Mouse (Mus musculus) forebrain, embryonic 13.5 days (tissue): ENCODE data around the gene Khdc3. TPM values are rescaled to one million over a fixed set of nuclear protein-coding genes. Genes with fewer than 3 reads are reported as not detected.
"Not testable (repeated sequence)": the region's sequence is repeated elsewhere in the genome, so short reads cannot be mapped to it uniquely, and the experiment has no call there.

ENCODE experiments used
- ATAC-seq: fragments of 200-750 bp; cut with Nextera tagmentation; 2 replicates; pipeline ENCODE4 v1.8.0; 2017
- H3K27ac ChIP-seq: fragments of 300-500 bp; sonication (generic); 2 replicates; pipeline ENCODE4 v1.5.1; 2015; ENCODE audit warnings: inconsistent platforms, mild to moderate bottlenecking, moderate library complexity
- H3K27me3 ChIP-seq: fragments of 300-500 bp; sonication (generic); 2 replicates; pipeline ENCODE4 v1.6.1; 2015; ENCODE audit warnings: mild to moderate bottlenecking, inconsistent platforms
- H3K36me3 ChIP-seq: fragments of 300-500 bp; sonication (generic); 2 replicates; pipeline ENCODE4 v1.6.1; 2015; ENCODE audit warnings: mild to moderate bottlenecking, inconsistent platforms; ENCODE audit not compliant: poor library complexity, severe bottlenecking
- H3K4me1 ChIP-seq: fragments of 300-500 bp; sonication (generic); 2 replicates; pipeline ENCODE4 v1.6.1; 2015; ENCODE audit warnings: inconsistent platforms
- H3K4me2 ChIP-seq: fragments of 300-500 bp; sonication (generic); 2 replicates; pipeline ENCODE4 v1.6.1; 2015; ENCODE audit warnings: inconsistent platforms, mild to moderate bottlenecking, moderate library complexity
- H3K4me3 ChIP-seq: fragments of 300-500 bp; sonication (generic); 2 replicates; pipeline ENCODE4 v1.5.1; 2015; ENCODE audit warnings: mild to moderate bottlenecking, inconsistent platforms
- H3K9ac ChIP-seq: fragments of 300-500 bp; sonication (generic); 2 replicates; pipeline ENCODE4 v1.6.1; 2015; ENCODE audit warnings: mild to moderate bottlenecking, inconsistent platforms
- H3K9me3 ChIP-seq: fragments of 300-500 bp; sonication (generic); replicated peaks from 2 replicates; pipeline ENCODE4 v1.6.1; 2016; ENCODE audit warnings: inconsistent platforms
- WGBS: fragments of 180-500 bp; shearing (Covaris S2); methylation state at CpG from one replicate; pipeline ENCODE4 v1.1.7; 2015; 5-methylcytosine and 5-hydroxymethylcytosine counted together
- polyA plus RNA-seq: library from polyadenylated mRNA; unstranded; fragments of >200 nt; fragmentation: Nextera tagmentation; extraction: Ambion mirVana; gene quantifications from 2 replicates; pipeline ENCODE4 v1.2.1, GENCODE M21; 2015

Khdc3 gene
- polyA plus RNA-seq, 1 experiment from 2014 or later, result not detected

DNA sequence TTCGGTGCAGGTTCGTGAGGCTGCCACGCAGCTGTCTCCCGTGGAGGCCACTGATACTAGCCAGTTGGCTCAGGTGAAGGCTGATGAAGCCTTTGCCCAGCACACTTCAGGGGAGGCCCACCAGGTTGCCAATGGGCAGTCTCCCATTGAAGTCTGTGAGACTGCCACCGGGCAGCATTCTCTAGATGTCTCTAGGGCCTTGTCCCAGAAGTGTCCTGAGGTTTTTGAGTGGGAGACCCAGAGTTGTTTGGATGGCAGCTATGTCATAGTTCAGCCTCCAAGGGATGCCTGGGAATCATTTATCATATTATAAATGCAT, 2.2 kb downstream of the Khdc3 start:
- no peaks in the 10 kb centered on the region for H3K9me3 ChIP-seq
- H3K9ac ChIP-seq, result peak overlapping the region; percentile 61; the same call in 1 of the 2 replicates
- ATAC-seq, result no peak; the same call in 1 of the 2 replicates
- H3K27ac ChIP-seq, result no peak overlapping the region
- peak overlapping the region; percentile 42 for H3K4me3 ChIP-seq
- peaks cover 67% of the 10 kb centered on the region for H3K27me3 ChIP-seq
- 36% methylated on average over 5 of the region's 5 CpGs for WGBS
- H3K4me1 ChIP-seq, result peaks cover 8% of the 10 kb centered on the region
- H3K36me3 ChIP-seq, result no peaks in the 10 kb centered on the region
- H3K4me2 ChIP-seq, result peak overlapping the region; percentile 79

DNA sequence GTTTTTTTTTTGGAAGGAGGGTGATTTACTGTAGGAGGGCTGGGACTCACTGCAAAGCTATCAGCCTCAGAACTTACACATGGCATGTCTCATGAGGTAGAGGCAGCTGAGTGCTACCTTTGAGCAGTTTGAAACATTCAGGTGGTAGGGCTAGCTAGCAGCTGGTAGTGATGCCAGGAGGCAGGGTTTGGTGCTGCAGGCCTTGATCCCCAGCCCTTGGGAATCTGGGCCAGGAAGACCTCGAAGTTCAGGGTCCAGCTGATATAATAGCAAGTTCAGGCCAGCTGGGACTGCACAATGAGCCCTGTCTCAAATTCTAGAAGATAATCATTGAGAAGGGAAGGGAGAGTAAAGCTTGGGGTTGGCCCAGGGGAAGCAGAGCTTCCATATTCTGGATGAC, 3.5 kb downstream of the Khdc3 start:
- Histone ChIP-seq H3K4me3 (no peak overlapping the region), H3K4me2 (no peak overlapping the region), H3K27me3 (peaks cover 68% of the 10 kb centered on the region), H3K27ac (no peak overlapping the region), H3K4me1 (peaks cover 8% of the 10 kb centered on the region), H3K36me3 (no peaks in the 10 kb centered on the region), H3K9me3 (no peaks in the 10 kb centered on the region), H3K9ac (no peak overlapping the region)
- ATAC-seq, result no peak
- WGBS, result 60% methylated on average over 1 of the region's 1 CpGs

DNA sequence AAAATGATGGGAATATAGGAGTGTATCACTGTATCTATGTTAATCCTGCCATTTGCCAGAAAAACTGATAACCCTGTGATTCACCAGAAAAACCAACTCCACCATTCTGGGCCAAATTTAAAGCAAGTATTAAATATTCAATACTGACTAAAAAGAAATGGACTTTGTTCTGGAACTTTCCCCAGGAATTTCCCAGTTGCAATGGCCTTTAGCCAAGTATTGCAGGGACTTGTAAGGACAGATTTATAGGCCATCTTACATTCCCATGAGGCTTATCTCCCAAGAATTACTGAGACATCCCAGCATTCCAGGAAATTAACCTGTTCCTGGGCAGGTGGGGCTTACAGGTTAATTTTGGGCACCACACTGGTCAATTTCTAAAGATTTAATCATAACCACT, 4.1 kb downstream of the Khdc3 start:
- ATAC-seq, result no peak
- Histone ChIP-seq H3K36me3 (no peaks in the 10 kb centered on the region), H3K9ac (no peak overlapping the region), H3K27me3 (peaks cover 68% of the 10 kb centered on the region), H3K4me2 (no peak overlapping the region), H3K27ac (no peak overlapping the region), H3K4me1 (peaks cover 8% of the 10 kb centered on the region), H3K9me3 (no peaks in the 10 kb centered on the region), H3K4me3 (no peak overlapping the region)

DNA sequence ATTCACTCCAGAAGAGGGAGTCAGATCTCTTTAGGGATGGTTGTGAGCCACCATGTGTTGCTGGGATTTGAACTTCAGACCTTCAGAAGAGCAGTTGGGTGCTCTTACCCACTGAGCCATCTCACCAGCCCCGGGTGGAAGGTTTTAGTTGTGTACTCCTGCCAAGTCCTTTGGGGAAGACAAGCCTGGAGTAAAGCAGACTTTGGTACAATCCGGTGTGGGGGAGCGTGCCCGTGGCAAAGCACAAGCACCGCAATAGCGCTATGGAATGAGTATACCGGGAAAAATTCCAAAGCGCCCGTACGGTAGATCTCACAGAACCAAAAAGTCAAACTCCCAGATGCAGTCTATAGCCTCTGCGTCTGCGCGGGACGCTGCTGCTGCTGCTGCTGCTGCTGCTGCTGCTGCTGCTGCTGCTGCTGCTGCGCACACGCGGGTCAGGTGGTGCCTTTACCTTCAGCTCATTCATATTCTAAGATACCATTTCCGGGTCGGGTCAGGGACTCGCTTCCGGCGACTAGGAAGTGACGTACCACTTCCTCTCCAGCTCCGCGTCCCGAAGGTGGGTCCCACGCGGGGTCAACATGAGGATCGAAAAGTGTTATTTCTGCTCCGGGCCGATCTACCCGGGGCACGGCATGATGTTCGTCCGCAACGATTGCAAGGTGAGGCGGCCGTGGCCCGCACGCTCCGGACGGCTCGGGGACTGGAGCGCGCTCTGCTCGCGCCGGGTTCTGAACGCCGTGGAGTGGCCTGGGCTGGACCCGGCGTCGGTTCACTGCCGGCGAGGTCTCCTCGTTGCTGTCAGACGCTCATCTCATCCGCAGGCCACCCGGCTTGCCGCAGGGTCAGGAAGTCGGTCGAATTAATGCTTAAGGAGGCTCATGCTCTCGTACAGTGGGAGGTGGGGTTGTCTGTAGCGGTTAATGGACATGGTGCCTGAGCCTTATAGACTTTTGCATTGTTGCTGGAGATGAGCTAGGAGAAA, 11.6 kb downstream of the Khdc3 start, which contains the start of gene Rsl24d1:
TSS of gene Rsl24d1 (plus strand) at position 508 of the 988 bp plus-strand sequence.
- WGBS, result under 1% methylated on average over 64 of the region's 64 CpGs
- peak; percentile 98 for ATAC-seq

DNA sequence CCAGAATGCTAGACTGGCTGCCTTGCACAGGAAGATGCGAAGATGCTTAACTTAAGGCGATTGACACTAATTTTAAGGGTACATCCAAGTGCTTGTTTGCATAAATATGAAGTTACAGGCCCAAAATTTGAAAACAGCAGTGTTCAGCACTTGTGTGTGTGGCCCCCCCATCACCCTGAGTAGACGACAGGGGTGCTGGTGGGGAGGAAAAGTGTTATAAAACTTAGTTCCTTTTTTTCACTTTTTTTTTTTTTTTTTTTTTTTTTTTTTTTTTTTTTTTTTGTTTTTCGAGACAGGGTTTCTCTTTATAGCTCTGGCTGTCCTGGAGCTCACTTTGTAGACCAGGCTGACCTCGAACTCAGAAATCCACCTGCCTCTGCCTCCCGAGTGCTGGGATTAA, 15.1 kb downstream of the Khdc3 start:
- WGBS, result 97% methylated on average over 5 of the region's 6 CpGs
- not testable (repeated sequence) for H3K9ac ChIP-seq, H3K4me2 ChIP-seq, H3K9me3 ChIP-seq, H3K27ac ChIP-seq, H3K27me3 ChIP-seq, H3K4me3 ChIP-seq, H3K4me1 ChIP-seq, ATAC-seq
- peaks cover 57% of the 10 kb centered on the region for H3K36me3 ChIP-seq

More for the DNA sequence above, 11.6 kb downstream of the Khdc3 start, which contains the start of gene Rsl24d1:
- 0 out of 2 replicates have a peak, but pooled peaks cover 3% of the 10 kb centered on the region for H3K27me3 ChIP-seq
- peaks cover 29% of the 10 kb centered on the region for H3K36me3 ChIP-seq
- peak within 1 kb of the TSS; percentile 68 for H3K4me2 ChIP-seq
- peak within 1 kb of the TSS; percentile 85 for H3K4me3 ChIP-seq
- peaks cover 7% of the 10 kb centered on the region for H3K4me1 ChIP-seq
- no peaks in the 10 kb centered on the region for H3K9me3 ChIP-seq
- peak within 1 kb of the TSS; percentile 66 for H3K27ac ChIP-seq
- H3K9ac ChIP-seq, result peak within 1 kb of the TSS; percentile 82

DNA sequence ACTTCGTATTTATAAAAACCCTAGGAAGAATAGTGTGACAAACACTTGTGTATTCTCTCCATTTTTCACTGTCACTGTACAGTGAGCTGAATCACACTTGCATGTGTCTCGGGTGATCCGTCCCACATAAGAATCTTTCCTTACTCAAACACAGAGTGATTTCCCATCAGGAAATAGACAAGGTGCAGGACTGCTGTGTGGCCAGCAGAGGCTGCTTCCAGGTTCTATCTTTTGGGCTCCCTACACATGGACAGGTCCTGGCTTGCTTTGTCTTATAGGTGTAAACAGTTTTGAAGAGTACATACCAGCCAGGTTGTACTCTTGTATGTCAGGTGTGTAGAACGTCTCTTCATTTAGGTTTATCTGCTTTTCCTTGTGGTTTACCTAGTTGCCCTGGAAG, 16.4 kb downstream of the Khdc3 start:
- no peaks in the 10 kb centered on the region for H3K9me3 ChIP-seq
- no peak for ATAC-seq
- no peak overlapping the region for H3K27ac ChIP-seq
- no peak overlapping the region for H3K9ac ChIP-seq
- 90% methylated on average over 4 of the region's 4 CpGs for WGBS
- H3K27me3 ChIP-seq, result no peaks in the 10 kb centered on the region
- H3K4me2 ChIP-seq, result no peak overlapping the region
- no peak overlapping the region for H3K4me3 ChIP-seq
- peaks cover 7% of the 10 kb centered on the region for H3K4me1 ChIP-seq
- peaks cover 65% of the 10 kb centered on the region for H3K36me3 ChIP-seq

DNA sequence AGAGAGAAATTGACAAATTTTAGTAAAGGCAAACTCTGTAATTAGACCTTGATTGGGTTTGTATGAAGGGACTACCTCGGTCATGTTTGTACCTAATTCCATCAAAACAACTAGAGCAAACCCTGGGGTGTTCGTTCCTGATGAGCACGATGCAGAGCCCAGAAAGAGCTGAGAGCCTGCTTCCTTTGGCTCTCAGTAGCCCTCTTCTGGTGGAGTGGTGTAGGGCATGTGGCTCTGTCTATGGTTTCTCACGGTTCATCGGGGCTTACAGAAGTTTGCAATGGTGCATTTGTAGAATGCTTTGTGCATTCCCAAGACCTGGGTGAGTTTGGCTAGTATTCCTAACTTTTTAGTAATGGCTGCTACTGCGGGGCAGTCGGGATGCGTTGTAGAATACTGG, 20.1 kb downstream of the Khdc3 start:
- Histone ChIP-seq H3K27me3 (no peaks in the 10 kb centered on the region), H3K4me1 (no peaks in the 10 kb centered on the region), H3K9me3 (no peaks in the 10 kb centered on the region), H3K4me2 (no peak overlapping the region), H3K4me3 (no peak overlapping the region), H3K36me3 (peaks cover 83% of the 10 kb centered on the region), H3K9ac (no peak overlapping the region), H3K27ac (no peak overlapping the region)
- ATAC-seq, result no peak
- WGBS, result 75% methylated on average over 8 of the region's 8 CpGs

DNA sequence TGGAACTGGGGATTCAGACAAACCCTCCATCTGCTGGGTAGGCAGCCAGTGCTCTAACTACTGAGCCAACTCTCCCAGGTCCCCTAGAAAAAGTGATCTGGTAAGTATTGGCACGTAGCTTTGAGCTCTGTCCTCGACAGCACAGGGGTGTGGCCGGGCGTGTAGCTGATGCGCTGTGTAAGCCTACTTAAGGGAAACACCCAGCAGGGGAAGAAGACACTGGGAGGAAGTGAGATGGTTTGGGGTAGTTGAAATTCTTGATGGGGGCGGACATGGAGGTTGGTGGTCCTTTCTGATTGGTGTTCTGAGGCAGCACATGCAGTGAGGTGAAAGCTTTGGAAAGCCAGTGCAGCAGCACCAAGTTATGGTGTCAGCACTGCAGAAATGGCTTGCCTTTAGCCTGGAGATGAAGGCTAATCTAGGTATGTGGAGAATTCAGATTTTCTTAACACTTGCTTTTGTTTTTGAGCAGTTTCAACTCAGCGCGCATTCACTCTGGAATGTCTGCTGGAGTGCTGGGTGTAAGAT, 23.5 kb downstream of the Khdc3 start:
- Histone ChIP-seq H3K9ac (no peak overlapping the region), H3K27me3 (no peaks in the 10 kb centered on the region), H3K27ac (no peak overlapping the region), H3K4me3 (no peak overlapping the region), H3K4me2 (no peak overlapping the region), H3K4me1 (no peaks in the 10 kb centered on the region), H3K9me3 (no peaks in the 10 kb centered on the region), H3K36me3 (peaks cover 93% of the 10 kb centered on the region)
- no peak for ATAC-seq
- WGBS, result 94% methylated on average over 8 of the region's 8 CpGs

DNA sequence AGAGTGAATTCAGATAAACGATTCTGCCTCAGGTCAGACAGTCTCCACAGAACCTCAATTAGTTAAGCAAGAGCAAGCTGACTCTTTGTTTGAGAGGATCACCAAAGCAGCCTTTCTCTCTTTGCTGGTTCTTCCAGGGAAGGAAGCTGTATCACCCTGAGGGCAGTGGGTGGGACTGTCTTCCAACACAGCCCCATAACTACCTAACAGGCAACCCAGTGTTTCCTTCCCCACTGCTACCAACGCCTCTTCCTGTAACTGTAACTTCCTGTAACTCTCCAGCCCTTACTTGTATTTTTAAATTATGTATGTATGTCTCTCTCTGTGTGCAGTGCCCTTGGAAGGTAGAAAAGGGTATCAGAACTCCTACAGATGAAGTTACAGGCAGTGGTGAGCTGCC, 25.8 kb downstream of the Khdc3 start:
- Histone ChIP-seq H3K27me3 (no peaks in the 10 kb centered on the region), H3K9ac (no peak overlapping the region), H3K4me1 (no peaks in the 10 kb centered on the region), H3K36me3 (peaks cover 74% of the 10 kb centered on the region), H3K27ac (no peak overlapping the region), H3K9me3 (no peaks in the 10 kb centered on the region), H3K4me2 (no peak overlapping the region), H3K4me3 (no peak overlapping the region)
- ATAC-seq, result no peak
- 90% methylated on average over 2 of the region's 2 CpGs for WGBS

DNA sequence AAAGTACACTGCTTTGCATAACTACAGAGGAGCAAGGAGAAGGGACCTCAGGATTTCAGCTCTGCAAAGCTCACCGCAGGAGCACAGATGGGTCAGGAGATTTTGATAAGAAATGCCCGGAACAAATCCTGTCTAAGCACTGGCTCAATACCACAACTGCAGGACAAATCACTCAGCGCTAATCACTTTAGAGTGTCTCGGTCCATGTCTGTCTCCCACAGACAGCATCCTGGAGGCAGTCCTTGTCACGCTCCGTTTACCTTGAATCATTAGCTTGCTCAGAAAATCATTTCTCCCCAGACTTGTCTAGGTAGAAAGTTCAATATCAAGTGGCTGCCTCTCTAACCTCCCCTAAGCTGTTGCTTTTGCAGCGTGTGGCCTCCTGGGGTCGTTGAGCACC, 28.2 kb downstream of the Khdc3 start:
- no peak for ATAC-seq
- Histone ChIP-seq H3K27me3 (no peaks in the 10 kb centered on the region), H3K4me1 (no peaks in the 10 kb centered on the region), H3K9ac (no peak overlapping the region), H3K27ac (no peak overlapping the region), H3K4me2 (no peak overlapping the region), H3K36me3 (peaks cover 58% of the 10 kb centered on the region), H3K4me3 (no peak overlapping the region), H3K9me3 (no peaks in the 10 kb centered on the region)
- WGBS, result 76% methylated on average over 8 of the region's 8 CpGs

DNA sequence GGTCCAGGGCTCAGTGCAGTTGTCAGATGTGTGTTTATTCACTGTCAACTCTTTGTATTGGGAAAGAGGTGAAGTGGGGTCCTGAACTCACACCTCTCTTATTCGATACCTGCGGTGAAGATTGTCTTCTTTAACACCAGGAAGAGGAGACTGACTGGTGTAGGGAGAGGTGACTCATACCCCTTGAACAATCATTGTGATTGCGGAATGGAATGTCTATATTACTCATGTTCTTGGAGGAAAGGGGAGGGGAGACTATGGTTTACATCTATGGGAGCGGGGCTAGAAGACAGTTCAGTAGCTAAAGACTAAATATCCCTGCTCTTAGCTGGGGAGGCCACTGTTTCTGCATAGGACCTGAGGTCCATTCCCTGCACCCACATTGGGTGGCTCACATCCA, 28.9 kb downstream of the Khdc3 start:
- no peak for ATAC-seq
- Histone ChIP-seq H3K36me3 (peaks cover 51% of the 10 kb centered on the region), H3K4me2 (no peak overlapping the region), H3K9ac (no peak overlapping the region), H3K4me1 (no peaks in the 10 kb centered on the region), H3K4me3 (no peak overlapping the region), H3K27me3 (no peaks in the 10 kb centered on the region), H3K27ac (no peak overlapping the region), H3K9me3 (no peaks in the 10 kb centered on the region)
- 96% methylated on average over 4 of the region's 4 CpGs for WGBS

DNA sequence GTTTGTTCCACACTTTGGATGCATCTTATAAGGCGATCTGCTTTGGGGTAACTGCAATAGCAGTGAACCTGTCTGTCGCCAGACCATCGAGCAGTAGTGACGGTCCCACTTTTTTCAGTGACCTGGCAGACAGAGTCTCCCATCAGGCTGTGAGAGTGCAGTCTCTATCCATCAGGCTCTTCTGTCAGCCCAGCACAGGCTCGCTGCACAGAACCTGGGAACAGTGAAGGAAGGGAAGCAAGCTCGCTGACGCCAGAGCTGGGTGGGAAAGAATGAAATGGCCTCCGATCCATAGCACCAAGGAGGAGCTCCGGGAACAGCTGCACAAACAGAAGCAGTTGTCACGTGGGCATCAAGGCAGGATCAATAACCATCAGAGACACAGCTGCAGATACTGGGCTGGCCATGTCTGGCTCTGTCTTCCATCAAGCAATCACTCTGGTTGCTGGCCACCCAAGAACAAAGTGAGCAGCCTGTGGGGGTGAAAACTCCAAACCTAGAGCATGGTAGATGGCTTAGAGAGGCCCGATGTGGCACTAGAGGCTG, 35.8 kb downstream of the Khdc3 start:
- H3K36me3 ChIP-seq, result 0 out of 2 replicates have a peak, but pooled peaks cover 3% of the 10 kb centered on the region

More for the DNA sequence above, 35.8 kb downstream of the Khdc3 start:
- 82% methylated on average over 11 of the region's 11 CpGs for WGBS
- Histone ChIP-seq H3K4me1 (no peaks in the 10 kb centered on the region), H3K4me3 (no peak overlapping the region), H3K4me2 (no peak overlapping the region), H3K27ac (no peak overlapping the region), H3K27me3 (no peaks in the 10 kb centered on the region), H3K9ac (no peak overlapping the region), H3K9me3 (no peaks in the 10 kb centered on the region)
- no peak for ATAC-seq
